Mouse (Mus musculus): ENCODE results near the gene Gng3. TPM values are rescaled to one million over a fixed set of nuclear protein-coding genes. Genes with fewer than 3 reads are reported as not detected.
"Not testable (repeated sequence)": the region's sequence is repeated elsewhere in the genome, so short reads cannot be mapped to it uniquely, and the experiment has no call there.

The Gng3 gene
- total RNA-seq, 2 experiments from 2014 or later: 14.5 to 16.3 TPM

- DNase-seq (ENCODE audit: low spot score in 2 of 2): no peak
These were observed 9.4 kb upstream of the Gng3 start for GRCm38 (mm10) chr19:8848356-8848755.

DNA sequence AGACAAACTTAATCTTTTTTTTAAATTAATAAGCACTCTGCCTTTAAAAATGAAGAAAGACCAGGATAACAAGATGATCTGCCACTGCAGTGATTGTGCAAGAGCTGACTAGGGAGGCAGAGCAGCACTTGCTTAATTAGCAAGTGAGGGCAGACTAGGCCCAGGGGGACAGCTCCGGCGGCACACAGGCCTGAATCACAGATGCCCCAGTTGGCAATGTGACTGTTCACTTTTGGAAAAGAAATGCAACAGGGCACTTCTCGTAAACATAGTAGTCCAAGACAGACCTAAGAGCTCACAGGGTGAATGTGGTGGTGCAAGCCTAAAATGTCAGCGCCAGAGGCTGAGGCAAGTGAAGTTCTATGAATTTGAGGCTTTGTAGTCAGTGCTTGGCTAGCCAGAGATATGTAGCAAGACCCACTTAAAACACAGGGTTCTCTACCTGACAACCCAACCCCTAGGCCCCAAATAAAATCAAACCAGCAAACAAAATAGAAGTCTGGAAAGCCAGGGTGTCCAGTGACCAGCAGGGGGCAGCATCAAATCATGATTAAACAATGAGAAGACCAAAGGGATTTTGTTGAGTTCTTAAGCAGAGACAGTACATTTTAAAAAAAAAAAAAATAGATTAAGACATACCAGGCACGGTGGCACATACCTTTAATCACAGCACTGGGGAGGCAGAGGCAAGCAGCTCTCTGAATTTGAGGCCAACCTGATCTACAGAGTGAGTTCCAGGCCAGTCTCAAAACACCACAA is 5.6 kb upstream of the Gng3 start:
- DNase-seq (ENCODE audit: low spot score in 2 of 2): peak in 1 of 2 experiments; percentile 75

- no peak for DNase-seq (ENCODE audit: low spot score in 2 of 2)
These were observed 4.0 kb upstream of the Gng3 start for GRCm38 (mm10) chr19:8842961-8843360.

- no peak for DNase-seq (ENCODE audit: low spot score in 2 of 2)
These were observed 2.0 kb upstream of the Gng3 start for GRCm38 (mm10) chr19:8841012-8841411.

DNA sequence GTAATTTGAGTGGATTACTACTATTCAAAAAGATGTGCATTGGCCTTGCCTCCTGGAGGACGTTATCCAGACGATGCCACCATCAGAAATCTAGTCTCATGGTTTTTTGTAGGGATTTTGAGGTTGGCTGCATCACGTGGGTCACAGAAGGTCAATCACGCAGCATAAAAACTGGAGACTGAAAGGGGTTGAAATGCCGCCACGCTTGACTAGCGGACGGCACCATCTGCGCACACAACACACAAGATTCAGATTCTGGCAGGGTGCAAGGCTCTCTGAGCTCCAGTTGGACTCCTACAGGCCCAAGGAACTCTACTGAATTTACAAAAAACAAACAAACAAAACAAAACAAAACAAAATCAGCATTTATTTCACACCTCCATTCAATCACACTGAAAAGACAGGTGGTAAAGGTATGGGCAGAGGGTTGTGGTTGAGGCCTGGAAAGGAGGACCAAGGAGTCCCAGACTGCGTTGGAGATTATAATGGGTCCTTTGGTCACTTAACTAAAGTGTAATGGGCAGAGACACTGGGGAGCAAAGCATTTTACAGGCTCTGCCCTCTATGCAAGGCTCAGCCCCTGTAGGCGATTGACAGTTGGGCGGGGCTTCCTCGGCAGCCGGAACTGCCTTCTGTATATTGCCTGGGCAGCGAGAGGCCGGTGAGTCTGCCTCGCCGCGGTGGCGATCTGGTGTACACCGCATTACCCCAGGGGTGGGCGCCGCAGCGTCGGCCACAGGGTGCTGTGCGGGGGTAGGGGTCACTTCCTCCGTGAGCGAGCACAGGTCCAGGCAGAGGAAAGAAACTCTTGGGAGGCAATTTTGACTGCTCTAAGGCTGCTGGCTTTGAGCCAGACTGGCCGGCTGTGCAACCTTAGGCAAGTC is 1.2 kb upstream of the Gng3 start:
- DNase-seq (ENCODE audit: low spot score in 2 of 2): peak in 1 of 2 experiments; percentile 70

GRCm38 (mm10) chr19:8838041-8838730 is 808 bp downstream of the Gng3 start:
- no peak for DNase-seq (ENCODE audit: low spot score in 2 of 2)

- peak; percentile 58 to 72 for DNase-seq (ENCODE audit: low spot score in 2 of 2)
These were observed 1.7 kb downstream of the Gng3 start, which contains the start of gene Bscl2 for GRCm38 (mm10) chr19:8837251-8837791. TSS of gene Bscl2 (plus strand) at chr19:8837467.

DNA sequence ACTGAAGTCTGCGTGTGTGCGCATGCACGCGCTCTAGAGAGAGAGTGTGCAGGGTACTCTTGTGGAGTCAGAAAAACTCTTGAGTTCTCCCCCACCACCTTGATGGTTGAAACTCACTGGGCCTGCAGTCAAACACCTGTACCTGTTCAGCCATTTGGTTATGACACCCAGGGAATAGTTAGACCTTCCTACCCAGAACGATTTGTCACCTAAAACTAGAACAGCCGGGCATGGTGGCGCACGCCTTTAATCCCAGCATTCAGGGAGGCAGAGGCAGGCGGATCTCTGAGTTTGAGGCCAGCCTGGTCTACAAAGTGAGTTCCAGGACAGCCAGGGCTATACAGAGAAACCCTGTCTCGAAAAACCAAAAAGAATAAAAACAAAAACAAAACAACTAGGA is 2.7 kb downstream of the Gng3 start:
- not testable (repeated sequence) for DNase-seq (ENCODE audit: low spot score in 2 of 2)

DNA sequence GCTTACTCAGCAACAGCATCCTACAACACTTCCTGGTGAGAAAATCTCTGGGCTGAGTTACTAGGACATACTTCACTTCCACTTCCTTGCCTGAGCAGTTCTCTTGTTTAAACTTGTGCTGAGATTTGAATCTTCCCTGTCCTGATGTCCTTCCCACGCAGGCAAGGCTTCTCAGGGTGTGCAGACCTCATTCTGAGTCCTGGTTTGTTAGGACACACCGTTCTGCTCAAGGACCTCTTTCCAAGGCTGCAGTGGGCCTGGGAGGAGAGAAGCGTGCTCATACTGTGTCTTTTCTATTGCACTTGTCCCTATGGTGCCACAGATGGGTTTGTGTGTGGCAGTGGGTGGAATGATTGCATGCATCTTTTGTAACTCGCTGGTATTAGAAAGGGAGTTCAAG is 6.0 kb downstream of the Gng3 start:
- DNase-seq (ENCODE audit: low spot score in 2 of 2): no peak

GRCm38 (mm10) chr19:8831262-8831661 is 7.7 kb downstream of the Gng3 start:
- no peak for DNase-seq (ENCODE audit: low spot score in 2 of 2)

- no peak for DNase-seq (ENCODE audit: low spot score in 2 of 2)
These were observed 8.3 kb downstream of the Gng3 start for GRCm38 (mm10) chr19:8830664-8831063.

GRCm38 (mm10) chr19:8829660-8830059 is 9.3 kb downstream of the Gng3 start, which contains the start of gene AC129217.1:
TSS of gene AC129217.1 (plus strand) at chr19:8829773.
- no peak for DNase-seq (ENCODE audit: low spot score in 2 of 2)

DNA sequence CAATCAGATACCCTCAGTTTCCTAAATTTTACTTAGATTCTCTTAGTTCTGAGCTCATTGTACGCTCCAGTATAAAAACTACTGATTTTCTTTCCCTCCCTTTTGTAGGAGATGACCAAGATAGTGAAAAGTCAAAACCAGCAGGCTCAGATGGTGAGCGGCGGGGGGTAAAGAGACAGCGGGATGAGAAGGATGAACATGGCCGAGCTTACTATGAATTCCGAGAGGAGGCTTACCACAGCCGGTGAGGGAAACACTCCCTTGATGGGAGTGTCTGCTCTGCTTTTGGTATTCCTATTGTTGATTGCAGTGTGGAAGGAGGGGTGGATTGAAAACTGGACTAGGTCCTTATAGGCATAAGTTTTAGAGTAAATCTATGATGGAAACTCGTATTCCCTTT is 16.3 kb downstream of the Gng3 start:
- no peak for DNase-seq (ENCODE audit: low spot score in 2 of 2)

- DNase-seq (ENCODE audit: low spot score in 2 of 2): no peak
These were observed 17.8 kb downstream of the Gng3 start for GRCm38 (mm10) chr19:8821146-8821545.

DNA sequence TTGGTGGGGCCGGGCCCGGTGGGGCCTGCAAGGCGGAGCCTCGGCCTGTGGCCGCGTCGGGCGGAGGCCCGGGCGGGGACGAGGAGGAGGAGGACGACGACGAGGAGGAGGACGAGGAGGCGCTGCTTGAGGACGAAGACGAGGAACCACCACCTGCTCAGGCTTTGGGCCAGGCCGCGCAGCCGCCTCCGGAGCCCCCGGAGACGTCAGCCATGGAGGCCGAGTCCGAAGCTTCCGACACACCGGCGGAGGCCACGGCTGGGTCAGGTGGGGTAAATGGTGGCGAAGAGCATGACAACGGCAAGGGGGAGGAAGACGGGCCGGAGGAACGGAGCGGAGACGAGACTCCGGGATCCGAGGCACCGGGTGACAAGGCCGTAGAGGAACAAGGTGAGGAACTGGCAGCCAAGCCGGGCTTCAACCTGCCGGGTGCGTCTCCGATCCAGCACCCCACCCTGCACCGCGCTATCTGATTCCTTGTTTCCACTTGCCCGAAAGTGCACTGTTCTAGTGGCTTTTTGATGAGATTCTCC is 18.5 kb downstream of the Gng3 start:
- DNase-seq (ENCODE audit: low spot score in 2 of 2): peak in 1 of 2 experiments; percentile 30

DNA sequence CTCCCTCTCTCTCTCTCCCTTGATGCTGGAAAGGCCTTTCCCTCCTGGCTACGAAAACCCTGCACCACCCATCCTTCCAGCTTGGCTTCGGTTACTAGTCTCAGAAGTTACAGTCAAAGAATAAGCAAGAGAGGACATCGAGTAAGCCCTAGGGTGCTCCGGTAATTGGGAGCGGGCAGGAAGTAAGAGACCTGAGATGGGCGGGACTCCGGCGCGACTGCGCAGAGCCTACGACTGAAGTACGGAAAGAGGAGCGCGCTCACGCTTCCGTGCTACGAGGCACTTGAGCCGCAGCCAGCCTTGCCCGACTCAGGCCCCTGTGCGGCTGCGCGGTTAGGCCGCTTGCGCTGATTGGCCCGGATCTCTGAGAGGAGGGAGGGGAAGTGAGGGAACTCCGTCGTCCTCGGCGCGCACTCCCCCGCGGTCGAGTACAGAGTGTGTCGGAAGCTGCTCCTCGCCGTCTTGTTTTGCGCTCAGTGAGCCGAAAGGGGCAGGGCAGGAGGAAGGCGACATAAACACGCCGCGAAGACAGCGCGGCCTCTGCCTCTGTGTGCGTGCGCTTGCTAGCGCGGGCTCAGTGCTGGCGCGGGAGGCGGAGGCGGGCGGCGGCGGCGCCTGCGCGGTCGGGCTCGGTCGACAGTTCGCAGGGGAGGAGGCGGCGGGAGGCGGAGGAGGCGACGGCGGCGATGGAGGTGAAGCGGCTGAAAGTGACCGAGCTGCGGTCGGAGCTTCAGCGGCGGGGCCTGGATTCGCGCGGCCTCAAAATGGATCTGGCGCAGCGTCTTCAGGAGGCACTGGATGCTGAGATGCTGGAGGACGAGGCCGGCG is 19.2 kb downstream of the Gng3 start, which contains the start of gene Hnrnpul2:
Gene Hnrnpul2, plus strand, starts transcription at position 415 of the 828 bp plus-strand sequence.
- peak; percentile 95 to 97 for DNase-seq (ENCODE audit: low spot score in 2 of 2)

GRCm38 (mm10) chr19:8818801-8819595 is 20.0 kb downstream of the Gng3 start, which contains the start of gene Ttc9c:
TSS of gene Ttc9c (minus strand) at chr19:8819333.
- peak; percentile 76 to 92 for DNase-seq (ENCODE audit: low spot score in 2 of 2)

DNA sequence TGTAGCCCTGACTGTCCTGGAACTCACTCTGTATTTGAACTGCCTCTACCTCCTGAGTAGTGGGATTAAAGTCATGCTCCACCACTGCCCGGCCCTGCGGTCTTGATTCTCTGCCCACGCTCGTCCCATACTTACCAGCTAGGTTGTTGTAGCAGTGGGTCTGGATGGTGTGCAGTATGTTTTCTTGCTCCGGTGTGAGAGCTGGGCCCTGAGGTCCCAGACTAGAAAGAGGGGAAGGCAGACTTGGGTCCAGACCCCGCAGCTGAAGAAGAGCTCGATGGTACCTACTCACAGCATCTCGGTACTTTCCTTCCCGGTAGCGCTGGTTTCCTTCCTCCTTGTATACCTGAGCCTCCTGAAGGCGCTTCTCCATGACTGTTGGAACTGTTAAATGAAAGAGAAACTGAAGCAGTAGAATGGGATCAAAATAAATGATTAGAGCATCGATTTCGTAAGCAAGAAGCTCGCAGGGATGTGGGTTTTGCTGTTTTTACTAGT is 20.6 kb downstream of the Gng3 start:
- no peak for DNase-seq (ENCODE audit: low spot score in 2 of 2)

- DNase-seq (ENCODE audit: low spot score in 2 of 2): no peak
These were observed 22.0 kb downstream of the Gng3 start for GRCm38 (mm10) chr19:8817001-8817400.

Data from adrenal gland, postnatal 4 days (tissue).